Mouse (Mus musculus): Measurements from ENCODE around the gene Ptbp1.

DNA sequence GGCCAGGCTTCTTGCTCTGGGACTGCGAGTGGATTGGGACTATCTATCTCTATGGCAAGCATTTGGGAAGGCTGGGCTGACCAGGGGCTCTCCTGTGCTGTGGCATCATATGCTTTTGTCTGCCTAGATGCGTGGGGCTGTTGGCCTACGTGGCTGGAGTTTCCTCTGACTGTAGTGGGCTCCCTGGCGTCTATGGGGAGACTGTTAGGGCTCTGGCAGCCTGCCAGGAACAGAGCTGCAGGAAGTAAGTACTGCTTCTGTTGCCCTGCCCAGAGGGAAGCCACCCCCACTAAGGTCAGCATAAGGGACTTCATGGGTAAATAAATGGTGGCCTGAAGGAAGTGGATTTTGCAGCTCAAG is 3.2 kb downstream of the Ptbp1 start:
- TF ChIP-seq CTCF (IDR thresholded peaks at IDR 0.05; ENCODE audit: low read depth) = no peak
- no peak for TF ChIP-seq EP300 (IDR thresholded peaks at IDR 0.05; ENCODE audit: low read depth)
